Mouse (Mus musculus) heart, embryonic 11.5 days (tissue): ENCODE results near the gene Slain1. TPM values are rescaled to one million over a fixed set of nuclear protein-coding genes. Genes with fewer than 3 reads are reported as not detected.
A peak's percentile ranks its signal among the peaks of the same experiment; 100 is the strongest.

Experiments used
- ATAC-seq: fragments of 200-750 bp; cut with Nextera tagmentation; replicated peaks from 2 replicates; pipeline ENCODE4 v1.8.0; 2017; ENCODE audit warnings: moderate library complexity; ENCODE audit not compliant: insufficient number of reproducible peaks, low FRiP score, low TSS enrichment
- H3K27ac ChIP-seq: fragments of 300-500 bp; sonication (generic); 2 replicates; pipeline ENCODE4 v1.5.1; 2014; ENCODE audit warnings: mild to moderate bottlenecking, low read depth, low read length
- H3K27me3 ChIP-seq: fragments of 300-500 bp; sonication (generic); 2 replicates; pipeline ENCODE4 v1.6.1; 2014; ENCODE audit warnings: mild to moderate bottlenecking, low read length, mixed read lengths; ENCODE audit not compliant: control insufficient read depth, insufficient read depth
- H3K36me3 ChIP-seq: fragments of 300-500 bp; sonication (generic); 2 replicates; pipeline ENCODE4 v1.6.1; 2014; ENCODE audit warnings: mild to moderate bottlenecking, low read length, moderate library complexity, mixed read lengths; ENCODE audit not compliant: control insufficient read depth, insufficient read depth
- H3K4me1 ChIP-seq: fragments of 300-500 bp; sonication (generic); 2 replicates; pipeline ENCODE4 v1.6.1; 2014; ENCODE audit warnings: low read length; ENCODE audit not compliant: control insufficient read depth, insufficient read depth
- H3K4me2 ChIP-seq: fragments of 300-500 bp; sonication (generic); 2 replicates; pipeline ENCODE4 v1.6.1; 2014; ENCODE audit warnings: mild to moderate bottlenecking, moderate library complexity
- H3K4me3 ChIP-seq: fragments of 300-500 bp; sonication (generic); 2 replicates; pipeline ENCODE4 v1.5.1; 2014; ENCODE audit warnings: low read depth, low read length
- H3K9ac ChIP-seq: fragments of 300-500 bp; sonication (generic); 2 replicates; pipeline ENCODE4 v1.6.1; 2014; ENCODE audit warnings: mild to moderate bottlenecking, low read depth, low read length, moderate library complexity
- H3K9me3 ChIP-seq: fragments of 300-500 bp; sonication (generic); replicated peaks from 2 replicates; pipeline ENCODE4 v1.6.1; 2016; ENCODE audit warnings: low read length; ENCODE audit not compliant: control insufficient read depth
- WGBS: fragments of 180-500 bp; shearing (Covaris S2); extraction: QIAGEN DNeasy Blood & Tissue Kit; methylation state at CpG from one replicate; pipeline ENCODE4 v1.1.7; 2014; ENCODE audit not compliant: insufficient replicate concordance; 5-methylcytosine and 5-hydroxymethylcytosine counted together
- polyA plus RNA-seq: library from polyadenylated mRNA; unstranded; fragments of >200 nt; fragmentation: Nextera tagmentation; extraction: Ambion mirVana; gene quantifications from 2 replicates; pipeline ENCODE4 v1.2.1, GENCODE M21; 2014

Slain1 gene
- polyA plus RNA-seq, 1 experiment from 2014 or later, result 0.90 TPM

GRCm38 (mm10) chr14:103706347-103706746, 56.3 kb downstream of the Slain1 start:
- no peak for ATAC-seq
- no peak overlapping the region for H3K4me3 ChIP-seq
- H3K9ac ChIP-seq, result no peak overlapping the region
- H3K36me3 ChIP-seq, result no peaks in the 10 kb centered on the region
- no peak overlapping the region for H3K4me2 ChIP-seq
- H3K27ac ChIP-seq, result no peak overlapping the region
- H3K9me3 ChIP-seq, result no peaks in the 10 kb centered on the region
- no peaks in the 10 kb centered on the region for H3K27me3 ChIP-seq
- WGBS, result 70% methylated on average over 6 of the region's 6 CpGs
- no peaks in the 10 kb centered on the region for H3K4me1 ChIP-seq

GRCm38 (mm10) chr14:103708601-103709000, 58.6 kb downstream of the Slain1 start:
- Histone ChIP-seq H3K4me1 (no peaks in the 10 kb centered on the region), H3K9ac (no peak overlapping the region), H3K4me3 (no peak overlapping the region), H3K36me3 (no peaks in the 10 kb centered on the region), H3K27ac (no peak overlapping the region), H3K27me3 (no peaks in the 10 kb centered on the region), H3K4me2 (no peak overlapping the region), H3K9me3 (no peaks in the 10 kb centered on the region)
- WGBS, result 73% methylated on average over 2 of the region's 2 CpGs
- ATAC-seq, result no peak

GRCm38 (mm10) chr14:103709261-103709660, 59.2 kb downstream of the Slain1 start:
- Histone ChIP-seq H3K4me2 (no peak overlapping the region), H3K36me3 (no peaks in the 10 kb centered on the region), H3K9ac (no peak overlapping the region), H3K4me1 (no peaks in the 10 kb centered on the region), H3K9me3 (no peaks in the 10 kb centered on the region), H3K4me3 (no peak overlapping the region), H3K27ac (no peak overlapping the region), H3K27me3 (no peaks in the 10 kb centered on the region)
- 85% methylated on average over 11 of the region's 11 CpGs for WGBS
- no peak for ATAC-seq

DNA sequence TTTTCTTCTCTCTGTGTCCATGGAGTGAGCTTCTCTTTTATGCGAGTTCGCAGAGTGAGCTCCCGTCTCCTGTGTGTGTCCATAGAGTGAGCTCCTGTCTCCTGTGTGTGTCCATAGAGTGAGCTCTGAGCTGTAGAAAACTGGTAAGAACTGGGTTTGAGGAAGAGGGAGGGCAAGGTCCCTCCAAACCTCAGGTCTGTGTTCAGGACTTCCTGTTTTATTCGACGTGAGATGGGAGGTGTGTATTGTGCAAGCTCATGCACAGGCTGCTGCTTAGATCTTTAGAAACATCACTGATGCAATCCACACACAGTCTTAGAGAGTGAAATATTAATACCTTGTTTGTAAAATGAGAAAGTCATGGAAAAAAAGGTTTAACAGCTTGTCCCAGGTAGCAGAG, 63.0 kb downstream of the Slain1 start:
- no peak overlapping the region for H3K4me3 ChIP-seq
- WGBS, result 81% methylated on average over 5 of the region's 5 CpGs
- ATAC-seq, result no peak
- no peak overlapping the region for H3K27ac ChIP-seq
- H3K9ac ChIP-seq, result no peak overlapping the region
- H3K4me1 ChIP-seq, result no peaks in the 10 kb centered on the region
- no peaks in the 10 kb centered on the region for H3K36me3 ChIP-seq
- H3K27me3 ChIP-seq, result no peaks in the 10 kb centered on the region
- no peaks in the 10 kb centered on the region for H3K9me3 ChIP-seq
- H3K4me2 ChIP-seq, result no peak overlapping the region

DNA sequence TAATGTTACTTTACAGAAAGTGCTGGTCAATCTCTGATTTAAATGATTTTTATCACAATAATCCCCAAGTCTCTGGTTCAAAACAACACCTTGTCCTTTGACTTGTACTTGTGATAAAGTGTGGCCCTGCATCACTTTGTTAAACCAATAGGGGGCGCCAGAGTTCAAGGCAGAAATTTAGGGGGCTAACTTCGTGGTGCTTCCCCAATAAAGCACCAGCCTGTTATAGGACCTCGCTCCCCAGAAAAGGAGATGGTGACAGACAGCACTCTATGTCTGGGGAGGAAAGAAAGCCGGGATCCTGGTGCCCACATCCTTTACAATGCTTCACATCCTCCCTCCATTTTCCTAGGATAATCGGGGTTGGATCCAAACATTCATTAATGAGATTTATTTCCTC, 67.5 kb downstream of the Slain1 start:
- Histone ChIP-seq H3K36me3 (no peaks in the 10 kb centered on the region), H3K9me3 (no peaks in the 10 kb centered on the region), H3K27me3 (no peaks in the 10 kb centered on the region), H3K4me1 (no peaks in the 10 kb centered on the region), H3K9ac (no peak overlapping the region), H3K4me2 (no peak overlapping the region), H3K27ac (no peak overlapping the region), H3K4me3 (no peak overlapping the region)
- WGBS, result 51% methylated on average over 5 of the region's 5 CpGs
- ATAC-seq, result no peak

DNA sequence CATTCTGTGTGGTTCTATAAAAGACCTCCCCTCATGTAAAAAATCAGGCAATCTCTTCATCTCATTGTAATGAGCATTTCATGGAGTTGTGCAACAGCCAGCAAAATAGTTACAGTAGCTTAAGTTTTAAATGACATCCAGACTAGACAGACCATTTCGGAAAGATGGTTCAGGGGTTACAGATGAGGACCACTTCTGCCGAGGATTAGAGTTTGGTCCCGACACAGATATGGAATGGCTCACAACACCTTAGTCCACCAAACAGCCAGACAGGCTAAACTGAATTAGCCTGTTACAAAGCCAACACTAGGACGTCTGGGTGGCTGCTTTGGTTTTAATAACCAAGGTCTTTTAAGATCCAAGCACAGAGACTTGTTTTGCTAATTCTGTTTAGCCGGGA, 68.0 kb downstream of the Slain1 start:
- Histone ChIP-seq H3K36me3 (no peaks in the 10 kb centered on the region), H3K4me1 (no peaks in the 10 kb centered on the region), H3K4me2 (no peak overlapping the region), H3K9me3 (no peaks in the 10 kb centered on the region), H3K27me3 (no peaks in the 10 kb centered on the region), H3K9ac (no peak overlapping the region), H3K4me3 (no peak overlapping the region), H3K27ac (no peak overlapping the region)
- no peak for ATAC-seq
- 65% methylated on average over 5 of the region's 5 CpGs for WGBS

DNA sequence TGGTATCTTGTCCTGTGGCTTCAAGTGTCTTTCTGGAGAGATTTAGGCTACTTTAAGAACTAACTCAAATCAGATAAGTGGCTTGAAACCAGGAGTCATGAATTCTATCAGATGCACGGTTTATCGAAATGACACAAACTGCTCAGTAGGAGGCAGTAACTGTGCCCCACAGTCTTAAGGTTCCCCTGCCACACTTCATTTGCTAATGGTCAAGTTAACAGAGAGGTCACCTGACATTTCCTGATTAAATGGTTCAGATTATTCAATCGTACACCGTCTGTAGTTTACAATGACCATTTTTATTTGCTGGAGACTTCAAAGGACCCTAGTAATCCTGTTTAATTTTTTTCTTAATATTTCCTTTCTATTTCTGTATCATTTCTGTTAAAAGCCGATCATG, 68.4 kb downstream of the Slain1 start:
- H3K9ac ChIP-seq, result no peak overlapping the region
- H3K4me2 ChIP-seq, result no peak overlapping the region
- H3K4me1 ChIP-seq, result no peaks in the 10 kb centered on the region
- no peak overlapping the region for H3K4me3 ChIP-seq
- ATAC-seq, result no peak
- H3K9me3 ChIP-seq, result no peaks in the 10 kb centered on the region
- H3K36me3 ChIP-seq, result no peaks in the 10 kb centered on the region
- WGBS, result 40% methylated on average over 5 of the region's 5 CpGs
- H3K27ac ChIP-seq, result no peak overlapping the region
- H3K27me3 ChIP-seq, result no peaks in the 10 kb centered on the region

- Histone ChIP-seq H3K9me3 (no peaks in the 10 kb centered on the region), H3K9ac (peak overlapping the region; percentile 68), H3K27me3 (no peaks in the 10 kb centered on the region), H3K4me1 (no peaks in the 10 kb centered on the region), H3K4me2 (peak overlapping the region; percentile 56), H3K36me3 (no peaks in the 10 kb centered on the region), H3K4me3 (peak overlapping the region; percentile 29), H3K27ac (peak overlapping the region; percentile 29; the same call in 1 of the 2 replicates)
- ATAC-seq, result 0 out of 2 replicates have a peak, but pooled peaks have one; percentile 53
- 24% methylated on average over 15 of the region's 15 CpGs for WGBS
Measured at GRCm38 (mm10) chr14:103718836-103719575, 69.0 kb downstream of the Slain1 start.

DNA sequence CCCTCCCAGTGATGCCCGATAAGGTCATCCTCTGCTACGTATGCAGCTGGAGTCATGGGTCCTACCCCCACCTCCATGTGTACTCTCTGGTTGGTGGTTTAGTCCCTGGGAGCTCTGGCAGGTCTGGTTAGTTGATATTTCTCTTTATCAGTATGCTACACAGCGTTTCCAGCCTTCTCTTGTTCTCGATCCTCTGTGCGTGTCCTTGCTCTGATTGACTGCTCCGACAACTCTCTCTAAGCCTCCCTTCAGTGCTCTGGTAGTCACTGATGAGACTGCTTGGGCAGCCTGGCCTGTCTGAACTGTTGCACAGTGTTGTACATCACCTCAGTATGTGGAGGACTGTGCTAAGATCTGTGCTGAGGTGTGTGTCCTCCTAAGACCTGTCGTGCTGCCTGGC, 70.1 kb downstream of the Slain1 start:
- ATAC-seq, result no peak
- no peak overlapping the region for H3K27ac ChIP-seq
- no peak overlapping the region for H3K4me2 ChIP-seq
- no peaks in the 10 kb centered on the region for H3K27me3 ChIP-seq
- WGBS, result 68% methylated on average over 7 of the region's 7 CpGs
- no peaks in the 10 kb centered on the region for H3K9me3 ChIP-seq
- no peak overlapping the region for H3K9ac ChIP-seq
- no peaks in the 10 kb centered on the region for H3K36me3 ChIP-seq
- no peak overlapping the region for H3K4me3 ChIP-seq
- no peaks in the 10 kb centered on the region for H3K4me1 ChIP-seq
